Mouse (Mus musculus) kidney, embryonic 15.5 days (tissue): ENCODE results near the gene Crim1. TPM values are rescaled to one million over a fixed set of nuclear protein-coding genes. Genes with fewer than 3 reads are reported as not detected.

Experiments used
- ATAC-seq: fragments of 200-750 bp; cut with Nextera tagmentation; replicated peaks from 2 replicates; pipeline ENCODE4 v1.8.0; 2017; ENCODE audit warnings: moderate TSS enrichment; ENCODE audit not compliant: low FRiP score
- H3K27ac ChIP-seq: fragments of 300-500 bp; sonication (generic); 2 replicates; pipeline ENCODE4 v1.5.1; 2015; ENCODE audit warnings: mild to moderate bottlenecking, inconsistent platforms
- H3K27me3 ChIP-seq: fragments of 300-500 bp; sonication (generic); 2 replicates; pipeline ENCODE4 v1.6.1; 2015; ENCODE audit warnings: inconsistent platforms
- H3K36me3 ChIP-seq: fragments of 300-500 bp; sonication (generic); 2 replicates; pipeline ENCODE4 v1.6.1; 2015; ENCODE audit warnings: inconsistent platforms
- H3K4me1 ChIP-seq: fragments of 300-500 bp; sonication (generic); 2 replicates; pipeline ENCODE4 v1.6.1; 2015; ENCODE audit warnings: inconsistent platforms
- H3K4me2 ChIP-seq: fragments of 300-500 bp; sonication (generic); 2 replicates; pipeline ENCODE4 v1.6.1; 2015; ENCODE audit warnings: moderate library complexity, mild to moderate bottlenecking, inconsistent platforms
- H3K4me3 ChIP-seq: fragments of 300-500 bp; sonication (generic); replicated peaks from 2 replicates; pipeline ENCODE4 v1.5.1; 2015; ENCODE audit warnings: mild to moderate bottlenecking, inconsistent platforms
- H3K9ac ChIP-seq: fragments of 300-500 bp; sonication (generic); 2 replicates; pipeline ENCODE4 v1.6.1; 2015; ENCODE audit warnings: mild to moderate bottlenecking, inconsistent platforms
- H3K9me3 ChIP-seq: fragments of 300-500 bp; sonication (generic); replicated peaks from 2 replicates; pipeline ENCODE4 v1.6.1; 2016; ENCODE audit warnings: inconsistent platforms
- WGBS: fragments of 180-500 bp; shearing (Covaris S2); methylation state at CpG from one replicate; pipeline ENCODE4 v1.1.7; 2015; ENCODE audit warnings: mixed read lengths; 5-methylcytosine and 5-hydroxymethylcytosine counted together
- polyA plus RNA-seq: library from polyadenylated mRNA; unstranded; fragments of >200 nt; fragmentation: Nextera tagmentation; extraction: Ambion mirVana; gene quantifications from 2 replicates; pipeline ENCODE4 v1.2.1, GENCODE M21; 2015

Crim1 gene
- polyA plus RNA-seq, 1 experiment from 2014 or later = 6.5 TPM

GRCm38 (mm10) chr17:78216526-78216925 lies 16.5 kb downstream of the Crim1 start:
- Histone ChIP-seq H3K36me3 (no peaks in the 10 kb centered on the region), H3K4me3 (no peak overlapping the region), H3K9ac (no peak overlapping the region), H3K27ac (no peak overlapping the region), H3K4me1 (peaks cover 69% of the 10 kb centered on the region), H3K27me3 (no peaks in the 10 kb centered on the region), H3K9me3 (no peaks in the 10 kb centered on the region), H3K4me2 (no peak overlapping the region)
- no peak for ATAC-seq
- 48% methylated on average over 3 of the region's 3 CpGs for WGBS

DNA sequence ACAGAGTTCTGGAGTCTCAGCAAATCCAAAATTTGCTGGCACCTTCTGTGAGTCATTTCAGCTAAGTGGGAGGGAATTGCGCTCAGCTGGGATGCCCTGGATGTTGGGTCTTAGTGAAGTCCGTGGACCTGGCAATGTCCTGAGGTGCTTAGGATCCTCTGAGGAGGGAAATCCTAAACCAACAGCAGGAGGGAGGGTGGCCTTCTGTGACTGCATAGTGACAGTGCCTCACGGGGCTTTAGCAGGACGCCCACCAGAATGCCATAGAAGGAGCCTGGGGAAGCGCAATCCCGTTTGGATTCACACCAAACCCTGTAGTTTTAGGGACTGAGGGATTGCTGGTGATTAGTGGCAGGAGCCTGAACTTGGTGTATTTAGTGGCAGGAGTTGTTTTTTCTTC lies 17.4 kb downstream of the Crim1 start:
- Histone ChIP-seq H3K27me3 (no peaks in the 10 kb centered on the region), H3K4me2 (no peak overlapping the region), H3K4me1 (peaks cover 71% of the 10 kb centered on the region), H3K36me3 (no peaks in the 10 kb centered on the region), H3K9ac (no peak overlapping the region), H3K4me3 (no peak overlapping the region), H3K9me3 (no peaks in the 10 kb centered on the region), H3K27ac (no peak overlapping the region)
- ATAC-seq = no peak
- WGBS = 33% methylated on average over 6 of the region's 6 CpGs

DNA sequence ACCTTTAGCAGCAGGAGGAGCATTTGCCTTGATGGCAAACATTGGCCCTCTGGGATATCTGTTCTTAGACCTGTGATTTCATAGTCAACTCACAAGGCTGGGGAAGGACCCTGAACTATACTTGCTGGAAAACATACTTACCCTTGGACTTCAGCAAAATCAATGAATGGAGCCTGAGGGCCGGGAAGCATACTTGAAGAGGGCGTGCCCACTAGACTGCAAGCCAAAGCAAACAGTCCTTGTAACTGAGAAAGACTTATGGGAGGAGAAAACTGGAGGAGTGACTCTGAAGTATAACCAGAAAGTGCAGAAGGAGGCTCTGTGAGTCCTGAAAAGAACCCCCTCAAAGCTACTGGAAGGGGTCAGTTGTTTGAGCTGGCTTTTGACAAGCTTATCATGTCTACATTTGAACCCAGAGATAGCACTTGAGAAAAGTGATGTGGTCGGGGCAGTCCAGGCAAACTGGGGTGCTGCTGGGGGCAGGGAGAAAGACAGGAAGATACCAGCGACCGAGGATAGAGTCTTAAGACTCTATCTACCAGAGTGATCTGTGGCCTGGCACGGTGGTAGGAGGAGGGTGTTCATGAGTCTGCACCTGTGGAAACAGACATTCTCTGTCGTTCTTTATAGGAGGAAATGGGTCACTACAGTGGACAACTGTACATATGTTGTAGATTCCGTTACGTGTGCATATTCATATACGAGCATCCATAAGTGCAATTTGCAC lies 18.6 kb downstream of the Crim1 start:
- Histone ChIP-seq H3K9ac (no peak overlapping the region), H3K36me3 (no peaks in the 10 kb centered on the region), H3K9me3 (no peaks in the 10 kb centered on the region), H3K27me3 (no peaks in the 10 kb centered on the region), H3K4me1 (peaks cover 71% of the 10 kb centered on the region), H3K4me2 (no peak overlapping the region), H3K27ac (no peak overlapping the region), H3K4me3 (no peak overlapping the region)
- 70% methylated on average over 10 of the region's 10 CpGs for WGBS
- no peak for ATAC-seq

DNA sequence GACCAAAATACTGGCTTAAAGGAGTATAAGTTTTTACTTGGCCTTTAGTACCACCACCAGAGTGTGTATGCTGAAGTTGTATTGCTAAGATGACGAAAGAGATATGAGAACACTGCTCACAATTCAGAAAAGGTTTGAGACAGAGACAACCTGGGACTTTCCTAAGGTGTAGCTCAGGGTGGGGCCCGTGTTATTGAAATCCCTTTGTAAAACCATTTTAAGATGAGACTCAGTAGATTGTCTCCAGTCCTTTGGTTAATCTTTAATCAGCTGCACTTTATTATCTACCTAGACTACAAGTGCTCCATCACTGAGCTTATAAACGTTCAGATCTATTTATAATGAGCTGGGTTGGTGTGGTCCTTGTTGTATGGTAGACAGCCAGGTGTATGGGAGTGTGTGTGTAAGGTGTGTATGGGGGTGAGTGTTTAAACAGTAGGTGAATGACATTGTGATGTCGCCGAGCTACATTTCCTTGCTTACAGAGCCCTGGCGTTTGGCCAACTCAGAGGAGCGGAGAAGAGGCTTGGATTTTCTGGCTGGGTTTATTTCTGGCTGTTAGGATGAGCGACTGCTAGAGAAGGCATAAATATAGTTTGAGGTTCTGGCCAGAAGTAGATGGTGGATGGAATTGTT lies 21.1 kb downstream of the Crim1 start:
- peaks cover 73% of the 10 kb centered on the region for H3K4me1 ChIP-seq
- no peak overlapping the region for H3K9ac ChIP-seq
- no peak overlapping the region for H3K4me2 ChIP-seq
- no peak for ATAC-seq
- H3K27me3 ChIP-seq = no peaks in the 10 kb centered on the region
- H3K4me3 ChIP-seq = no peak overlapping the region
- no peaks in the 10 kb centered on the region for H3K36me3 ChIP-seq
- no peak overlapping the region for H3K27ac ChIP-seq
- WGBS = 53% methylated on average over 8 of the region's 8 CpGs
- H3K9me3 ChIP-seq = no peaks in the 10 kb centered on the region

DNA sequence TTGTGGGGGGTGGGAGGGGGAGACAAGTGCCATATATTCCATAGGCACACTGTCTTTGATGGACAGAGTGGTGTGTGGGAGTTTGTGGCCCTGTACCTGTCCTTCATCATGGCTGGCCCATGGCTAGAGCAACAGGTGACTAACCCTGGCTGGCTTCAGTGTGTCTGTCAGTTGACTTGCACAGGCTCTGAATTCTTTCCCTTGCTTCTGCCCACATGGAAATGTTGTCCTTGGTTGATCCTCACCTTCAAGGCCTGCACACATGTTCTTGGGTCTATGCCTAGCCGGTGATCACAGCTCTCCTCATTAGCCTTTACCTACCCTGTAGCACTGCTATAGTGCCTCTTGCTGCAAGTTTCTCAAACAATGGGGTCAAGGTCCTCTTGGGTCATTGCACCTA lies 21.8 kb downstream of the Crim1 start:
- H3K27ac ChIP-seq = no peak overlapping the region
- H3K4me1 ChIP-seq = peaks cover 71% of the 10 kb centered on the region
- H3K9me3 ChIP-seq = no peaks in the 10 kb centered on the region
- no peaks in the 10 kb centered on the region for H3K36me3 ChIP-seq
- H3K27me3 ChIP-seq = no peaks in the 10 kb centered on the region
- no peak overlapping the region for H3K4me2 ChIP-seq
- WGBS = 90% methylated on average over 1 of the region's 1 CpGs
- no peak for ATAC-seq
- H3K4me3 ChIP-seq = no peak overlapping the region
- H3K9ac ChIP-seq = no peak overlapping the region

DNA sequence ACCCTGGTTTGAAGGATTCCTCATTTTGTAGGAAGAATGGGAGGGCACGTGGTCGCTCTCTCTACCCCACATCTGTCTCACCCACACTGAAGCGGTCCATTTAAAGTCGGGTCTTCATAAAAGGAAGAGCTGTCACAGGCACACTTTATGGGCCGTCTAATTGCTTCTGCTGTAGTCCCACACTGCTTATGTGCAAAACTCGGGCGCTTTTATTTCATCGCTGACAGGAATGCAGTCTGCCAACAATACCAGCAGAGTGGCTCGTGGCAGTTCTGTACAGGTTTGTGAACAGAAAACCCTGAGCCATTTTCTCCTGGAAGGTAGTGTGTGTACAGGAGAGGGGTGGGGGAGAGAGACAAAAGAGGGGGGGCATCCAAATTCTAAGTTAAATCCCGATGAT lies 23.9 kb downstream of the Crim1 start:
- H3K4me1 ChIP-seq = peaks cover 54% of the 10 kb centered on the region
- no peaks in the 10 kb centered on the region for H3K9me3 ChIP-seq
- no peaks in the 10 kb centered on the region for H3K36me3 ChIP-seq
- H3K9ac ChIP-seq = no peak overlapping the region
- WGBS = 16% methylated on average over 10 of the region's 10 CpGs
- H3K4me2 ChIP-seq = no peak overlapping the region; the same call in 1 of the 2 replicates
- H3K27me3 ChIP-seq = no peaks in the 10 kb centered on the region
- H3K27ac ChIP-seq = 0 out of 2 replicates have a peak overlapping the region, but pooled peaks have one; percentile 13
- no peak overlapping the region for H3K4me3 ChIP-seq
- ATAC-seq = peak; percentile 68

DNA sequence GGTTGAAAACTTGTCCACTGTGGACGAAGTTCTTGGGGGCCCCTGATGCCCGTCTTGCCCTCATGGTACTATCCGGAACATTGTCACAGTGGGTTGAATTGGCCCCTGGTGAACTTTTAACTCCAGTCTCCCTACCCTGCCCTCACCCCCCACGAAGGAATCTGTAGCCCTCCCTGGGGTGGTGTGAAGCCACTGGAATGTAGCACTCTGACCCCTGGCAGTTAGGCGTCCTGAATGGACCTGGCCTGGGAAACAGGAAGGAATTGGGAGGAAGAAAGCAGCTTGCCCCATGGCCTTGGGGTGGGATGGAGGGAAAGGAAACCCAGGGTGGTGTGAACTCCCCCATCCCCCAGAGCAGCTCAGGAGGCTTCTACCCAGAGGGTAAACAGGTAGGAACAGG lies 25.5 kb downstream of the Crim1 start:
- Histone ChIP-seq H3K36me3 (no peaks in the 10 kb centered on the region), H3K4me1 (peaks cover 54% of the 10 kb centered on the region), H3K27ac (0 out of 2 replicates have a peak overlapping the region, but pooled peaks have one; percentile 18), H3K27me3 (no peaks in the 10 kb centered on the region), H3K4me3 (no peak overlapping the region), H3K9ac (no peak overlapping the region), H3K9me3 (no peaks in the 10 kb centered on the region), H3K4me2 (no peak overlapping the region)
- peak; percentile 78 for ATAC-seq
- 42% methylated on average over 5 of the region's 5 CpGs for WGBS

- Histone ChIP-seq H3K4me1 (peaks cover 39% of the 10 kb centered on the region), H3K27me3 (no peaks in the 10 kb centered on the region), H3K36me3 (no peaks in the 10 kb centered on the region), H3K9me3 (no peaks in the 10 kb centered on the region), H3K4me3 (no peak overlapping the region), H3K27ac (no peak overlapping the region), H3K9ac (no peak overlapping the region), H3K4me2 (no peak overlapping the region)
- WGBS = 59% methylated on average over 3 of the region's 3 CpGs
- no peak for ATAC-seq
These were observed 27.2 kb downstream of the Crim1 start for GRCm38 (mm10) chr17:78227211-78227610.

GRCm38 (mm10) chr17:78231567-78231966 lies 31.5 kb downstream of the Crim1 start:
- ATAC-seq = no peak
- Histone ChIP-seq H3K9ac (no peak overlapping the region), H3K27ac (no peak overlapping the region), H3K9me3 (no peaks in the 10 kb centered on the region), H3K4me1 (0 out of 2 replicates have a peak, but pooled peaks cover 4% of the 10 kb centered on the region), H3K4me2 (no peak overlapping the region), H3K4me3 (no peak overlapping the region), H3K36me3 (no peaks in the 10 kb centered on the region), H3K27me3 (no peaks in the 10 kb centered on the region)
- 85% methylated on average over 5 of the region's 5 CpGs for WGBS

- no peak overlapping the region for H3K9ac ChIP-seq
- no peaks in the 10 kb centered on the region for H3K36me3 ChIP-seq
- no peaks in the 10 kb centered on the region for H3K27me3 ChIP-seq
- WGBS = 81% methylated on average over 13 of the region's 13 CpGs
- no peak overlapping the region for H3K27ac ChIP-seq
- no peak overlapping the region for H3K4me2 ChIP-seq
- no peak; the same call in 1 of the 2 replicates for ATAC-seq
- no peaks in the 10 kb centered on the region for H3K9me3 ChIP-seq
- H3K4me3 ChIP-seq = no peak overlapping the region
- no peaks in the 10 kb centered on the region for H3K4me1 ChIP-seq
These were observed 32.7 kb downstream of the Crim1 start for GRCm38 (mm10) chr17:78232703-78233102.

GRCm38 (mm10) chr17:78233873-78234272 lies 33.8 kb downstream of the Crim1 start:
- 78% methylated on average over 6 of the region's 6 CpGs for WGBS
- no peaks in the 10 kb centered on the region for H3K4me1 ChIP-seq
- no peaks in the 10 kb centered on the region for H3K27me3 ChIP-seq
- no peaks in the 10 kb centered on the region for H3K9me3 ChIP-seq
- ATAC-seq = no peak
- no peak overlapping the region for H3K4me2 ChIP-seq
- H3K4me3 ChIP-seq = no peak overlapping the region
- H3K27ac ChIP-seq = no peak overlapping the region
- peaks cover 8% of the 10 kb centered on the region; the same call in 1 of the 2 replicates for H3K36me3 ChIP-seq
- no peak overlapping the region for H3K9ac ChIP-seq

- H3K4me3 ChIP-seq = no peak overlapping the region
- H3K4me2 ChIP-seq = no peak overlapping the region
- WGBS = 95% methylated on average over 12 of the region's 12 CpGs
- ATAC-seq = no peak
- H3K4me1 ChIP-seq = peaks cover 1% of the 10 kb centered on the region; the same call in 1 of the 2 replicates
- H3K36me3 ChIP-seq = peaks cover 8% of the 10 kb centered on the region; the same call in 1 of the 2 replicates
- no peaks in the 10 kb centered on the region for H3K27me3 ChIP-seq
- H3K27ac ChIP-seq = no peak overlapping the region
- H3K9me3 ChIP-seq = no peaks in the 10 kb centered on the region
- no peak overlapping the region for H3K9ac ChIP-seq
These were observed 36.1 kb downstream of the Crim1 start for GRCm38 (mm10) chr17:78236126-78236525.
